Mouse (Mus musculus): Measurements from ENCODE around the gene Chsy1. TPM values are rescaled to one million over a fixed set of nuclear protein-coding genes. Genes with fewer than 3 reads are reported as not detected.

Gene Chsy1
- polyA plus RNA-seq, 1 experiment, result 1.8 TPM

GRCm38 (mm10) chr7:66083757-66084156, 25.6 kb upstream of the Chsy1 start:
- Histone ChIP-seq H3K4me1 (ENCODE audit: control insufficient read depth, insufficient read depth, low read length) (no peaks in the 10 kb centered on the region; the same call in 1 of the 2 replicates), H3K27ac (ENCODE audit: control insufficient read depth, insufficient read depth, low read depth, low read length) (no peak overlapping the region), H3K36me3 (ENCODE audit: control insufficient read depth, insufficient read depth, low read length) (peaks cover 10% of the 10 kb centered on the region), H3K4me3 (ENCODE audit: control insufficient read depth, low read depth, low read length) (no peak overlapping the region), H3K27me3 (ENCODE audit: control insufficient read depth, insufficient read depth, low read length) (no peaks in the 10 kb centered on the region)
- TF ChIP-seq POLR2A (IDR thresholded peaks at IDR 0.05; ENCODE audit: control insufficient read depth, low read depth, low read length), result no peak
- no peak for TF ChIP-seq CTCF (IDR thresholded peaks at IDR 0.05; ENCODE audit: control insufficient read depth, insufficient read depth, insufficient replicate concordance, low read depth, low read length)

GRCm38 (mm10) chr7:66084546-66084945, 24.8 kb upstream of the Chsy1 start:
- H3K27ac ChIP-seq (ENCODE audit: control insufficient read depth, insufficient read depth, low read depth, low read length), result no peak overlapping the region
- H3K36me3 ChIP-seq (ENCODE audit: control insufficient read depth, insufficient read depth, low read length), result peaks cover 10% of the 10 kb centered on the region
- H3K27me3 ChIP-seq (ENCODE audit: control insufficient read depth, insufficient read depth, low read length), result no peaks in the 10 kb centered on the region
- H3K4me3 ChIP-seq (ENCODE audit: control insufficient read depth, low read depth, low read length), result no peak overlapping the region
- no peak for TF ChIP-seq POLR2A (IDR thresholded peaks at IDR 0.05; ENCODE audit: control insufficient read depth, low read depth, low read length)
- H3K4me1 ChIP-seq (ENCODE audit: control insufficient read depth, insufficient read depth, low read length), result no peaks in the 10 kb centered on the region; the same call in 1 of the 2 replicates

- peaks cover 12% of the 10 kb centered on the region for H3K36me3 ChIP-seq (ENCODE audit: control insufficient read depth, insufficient read depth, low read length)
Measured at GRCm38 (mm10) chr7:66087652-66088051, 21.7 kb upstream of the Chsy1 start.

GRCm38 (mm10) chr7:66088077-66088476, 21.2 kb upstream of the Chsy1 start:
- H3K4me1 ChIP-seq (ENCODE audit: control insufficient read depth, insufficient read depth, low read length), result no peaks in the 10 kb centered on the region
- TF ChIP-seq CTCF (IDR thresholded peaks at IDR 0.05; ENCODE audit: control insufficient read depth, insufficient read depth, insufficient replicate concordance, low read depth, low read length) (no peak), POLR2A (IDR thresholded peaks at IDR 0.05; ENCODE audit: control insufficient read depth, low read depth, low read length) (no peak)
- H3K27ac ChIP-seq (ENCODE audit: control insufficient read depth, insufficient read depth, low read depth, low read length), result no peak overlapping the region
- peaks cover 12% of the 10 kb centered on the region for H3K36me3 ChIP-seq (ENCODE audit: control insufficient read depth, insufficient read depth, low read length)
- no peak overlapping the region for H3K4me3 ChIP-seq (ENCODE audit: control insufficient read depth, low read depth, low read length)
- H3K27me3 ChIP-seq (ENCODE audit: control insufficient read depth, insufficient read depth, low read length), result no peaks in the 10 kb centered on the region

More at GRCm38 (mm10) chr7:66087652-66088051, 21.7 kb upstream of the Chsy1 start:
- no peak overlapping the region for H3K27ac ChIP-seq (ENCODE audit: control insufficient read depth, insufficient read depth, low read depth, low read length)
- H3K4me1 ChIP-seq (ENCODE audit: control insufficient read depth, insufficient read depth, low read length), result no peaks in the 10 kb centered on the region
- H3K27me3 ChIP-seq (ENCODE audit: control insufficient read depth, insufficient read depth, low read length), result no peaks in the 10 kb centered on the region
- H3K4me3 ChIP-seq (ENCODE audit: control insufficient read depth, low read depth, low read length), result no peak overlapping the region
- TF ChIP-seq CTCF (IDR thresholded peaks at IDR 0.05; ENCODE audit: control insufficient read depth, insufficient read depth, insufficient replicate concordance, low read depth, low read length) (no peak), POLR2A (IDR thresholded peaks at IDR 0.05; ENCODE audit: control insufficient read depth, low read depth, low read length) (no peak)

- Histone ChIP-seq H3K4me1 (ENCODE audit: control insufficient read depth, insufficient read depth, low read length) (no peaks in the 10 kb centered on the region), H3K27ac (ENCODE audit: control insufficient read depth, insufficient read depth, low read depth, low read length) (no peak overlapping the region), H3K27me3 (ENCODE audit: control insufficient read depth, insufficient read depth, low read length) (no peaks in the 10 kb centered on the region), H3K4me3 (ENCODE audit: control insufficient read depth, low read depth, low read length) (no peak overlapping the region), H3K36me3 (ENCODE audit: control insufficient read depth, insufficient read depth, low read length) (peaks cover 5% of the 10 kb centered on the region)
- no peak for TF ChIP-seq POLR2A (IDR thresholded peaks at IDR 0.05; ENCODE audit: control insufficient read depth, low read depth, low read length)
- TF ChIP-seq CTCF (IDR thresholded peaks at IDR 0.05; ENCODE audit: control insufficient read depth, insufficient read depth, insufficient replicate concordance, low read depth, low read length), result no peak
Measured at GRCm38 (mm10) chr7:66090676-66091190, 18.6 kb upstream of the Chsy1 start.

- Histone ChIP-seq H3K27ac (ENCODE audit: control insufficient read depth, insufficient read depth, low read depth, low read length) (no peak overlapping the region), H3K4me3 (ENCODE audit: control insufficient read depth, low read depth, low read length) (no peak overlapping the region), H3K27me3 (ENCODE audit: control insufficient read depth, insufficient read depth, low read length) (no peaks in the 10 kb centered on the region), H3K36me3 (ENCODE audit: control insufficient read depth, insufficient read depth, low read length) (peaks cover 4% of the 10 kb centered on the region), H3K4me1 (ENCODE audit: control insufficient read depth, insufficient read depth, low read length) (no peaks in the 10 kb centered on the region)
- TF ChIP-seq CTCF (IDR thresholded peaks at IDR 0.05; ENCODE audit: control insufficient read depth, insufficient read depth, insufficient replicate concordance, low read depth, low read length) (no peak), POLR2A (IDR thresholded peaks at IDR 0.05; ENCODE audit: control insufficient read depth, low read depth, low read length) (no peak)
Measured at GRCm38 (mm10) chr7:66091553-66091952, 17.8 kb upstream of the Chsy1 start.

GRCm38 (mm10) chr7:66092656-66093055, 16.7 kb upstream of the Chsy1 start:
- TF ChIP-seq CTCF (IDR thresholded peaks at IDR 0.05; ENCODE audit: control insufficient read depth, insufficient read depth, insufficient replicate concordance, low read depth, low read length) (no peak), POLR2A (IDR thresholded peaks at IDR 0.05; ENCODE audit: control insufficient read depth, low read depth, low read length) (no peak)
- H3K36me3 ChIP-seq (ENCODE audit: control insufficient read depth, insufficient read depth, low read length), result peaks cover 1% of the 10 kb centered on the region; the same call in 1 of the 2 replicates
- H3K27me3 ChIP-seq (ENCODE audit: control insufficient read depth, insufficient read depth, low read length), result no peaks in the 10 kb centered on the region
- no peak overlapping the region for H3K4me3 ChIP-seq (ENCODE audit: control insufficient read depth, low read depth, low read length)
- H3K4me1 ChIP-seq (ENCODE audit: control insufficient read depth, insufficient read depth, low read length), result no peaks in the 10 kb centered on the region
- H3K27ac ChIP-seq (ENCODE audit: control insufficient read depth, insufficient read depth, low read depth, low read length), result no peak overlapping the region

GRCm38 (mm10) chr7:66094141-66094540, 15.2 kb upstream of the Chsy1 start:
- Histone ChIP-seq H3K27ac (ENCODE audit: control insufficient read depth, insufficient read depth, low read depth, low read length) (no peak overlapping the region), H3K36me3 (ENCODE audit: control insufficient read depth, insufficient read depth, low read length) (peaks cover 1% of the 10 kb centered on the region; the same call in 1 of the 2 replicates), H3K4me3 (ENCODE audit: control insufficient read depth, low read depth, low read length) (no peak overlapping the region), H3K27me3 (ENCODE audit: control insufficient read depth, insufficient read depth, low read length) (no peaks in the 10 kb centered on the region), H3K4me1 (ENCODE audit: control insufficient read depth, insufficient read depth, low read length) (no peaks in the 10 kb centered on the region)
- no peak for TF ChIP-seq POLR2A (IDR thresholded peaks at IDR 0.05; ENCODE audit: control insufficient read depth, low read depth, low read length)
- TF ChIP-seq CTCF (IDR thresholded peaks at IDR 0.05; ENCODE audit: control insufficient read depth, insufficient read depth, insufficient replicate concordance, low read depth, low read length), result no peak

Data from testis, adult 2 months (tissue).